Mouse (Mus musculus) cerebellum, adult 11-12 months (tissue): ENCODE measurements around the gene Pidd1.
A peak's percentile ranks its signal among the peaks of the same experiment; 100 is the strongest.

Source experiments
- DNase-seq: peaks from one replicate; pipeline ENCODE4 v3.0.0; 2022

Pidd1 gene

GRCm38 (mm10) chr7:141443828-141444237 is at the start of gene Pidd1:
Gene Pidd1, minus strand, starts transcription at chr7:141444025.
- peak; percentile 42 for DNase-seq

GRCm38 (mm10) chr7:141492738-141493137 is 48.9 kb upstream of the Pidd1 start:
- peak; percentile 82 for DNase-seq

GRCm38 (mm10) chr7:141491151-141491550 is 47.3 kb upstream of the Pidd1 start:
- no peak for DNase-seq

GRCm38 (mm10) chr7:141487141-141487540 is 43.3 kb upstream of the Pidd1 start:
- no peak for DNase-seq

DNA sequence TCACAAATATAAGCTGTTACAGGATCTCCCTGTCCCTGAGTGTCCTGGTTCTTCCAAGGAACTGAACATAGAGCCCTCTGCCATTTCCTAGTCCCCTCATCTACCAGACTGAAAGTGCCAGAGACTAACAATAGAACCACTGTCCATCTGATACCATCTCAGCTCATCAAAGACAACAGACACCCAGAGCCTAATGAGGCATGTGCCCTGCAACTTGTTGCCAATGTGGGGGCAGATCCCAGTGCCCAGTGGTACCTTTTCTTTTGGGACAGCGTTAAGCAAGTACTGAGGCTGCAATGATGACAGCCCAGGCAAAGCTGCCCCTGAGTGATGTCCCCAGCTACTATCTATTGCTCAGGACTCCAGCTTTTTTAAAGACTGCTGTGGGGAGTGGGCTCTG is 42.4 kb upstream of the Pidd1 start:
- DNase-seq: peak; percentile 65

DNA sequence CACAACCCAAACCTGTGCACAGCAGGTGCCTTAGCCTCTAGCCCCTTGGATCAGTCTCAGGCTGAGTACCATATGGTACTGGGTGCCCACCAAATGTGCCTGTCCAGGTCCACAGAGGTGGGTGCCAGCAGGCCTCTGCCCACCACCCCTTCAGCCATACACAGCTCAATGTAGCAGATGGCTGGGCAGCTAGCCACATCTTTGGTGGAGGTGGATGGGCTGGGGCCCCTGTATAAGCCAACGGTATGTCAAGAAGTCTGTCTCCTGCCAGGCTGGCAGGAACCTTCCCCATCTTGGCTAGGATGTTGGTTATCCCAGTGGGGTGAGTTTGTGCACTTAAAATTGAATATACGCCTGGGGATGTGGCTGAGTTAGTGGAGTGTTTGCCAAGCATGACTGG is 41.8 kb upstream of the Pidd1 start:
- peak; percentile 98 for DNase-seq

DNA sequence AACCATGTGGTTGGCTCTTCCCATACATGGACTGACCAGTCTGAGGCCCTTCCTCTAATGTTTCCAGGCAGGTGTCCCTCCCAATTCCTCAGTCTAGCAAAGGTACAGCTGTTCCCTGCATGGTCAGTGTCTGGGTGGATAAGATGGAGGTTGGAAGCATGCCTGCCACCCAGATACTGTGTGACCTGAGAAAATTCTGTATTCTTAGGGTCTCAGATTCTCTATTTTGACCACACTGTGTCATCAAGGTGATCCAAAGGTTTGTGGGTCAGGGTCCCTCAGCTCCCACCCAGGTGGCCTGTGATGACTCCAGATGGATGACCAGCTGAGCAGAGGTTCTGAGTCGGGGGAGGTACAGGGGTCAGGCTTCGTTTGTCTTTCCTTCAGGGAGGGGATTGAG is 41.4 kb upstream of the Pidd1 start:
- DNase-seq: no peak

DNA sequence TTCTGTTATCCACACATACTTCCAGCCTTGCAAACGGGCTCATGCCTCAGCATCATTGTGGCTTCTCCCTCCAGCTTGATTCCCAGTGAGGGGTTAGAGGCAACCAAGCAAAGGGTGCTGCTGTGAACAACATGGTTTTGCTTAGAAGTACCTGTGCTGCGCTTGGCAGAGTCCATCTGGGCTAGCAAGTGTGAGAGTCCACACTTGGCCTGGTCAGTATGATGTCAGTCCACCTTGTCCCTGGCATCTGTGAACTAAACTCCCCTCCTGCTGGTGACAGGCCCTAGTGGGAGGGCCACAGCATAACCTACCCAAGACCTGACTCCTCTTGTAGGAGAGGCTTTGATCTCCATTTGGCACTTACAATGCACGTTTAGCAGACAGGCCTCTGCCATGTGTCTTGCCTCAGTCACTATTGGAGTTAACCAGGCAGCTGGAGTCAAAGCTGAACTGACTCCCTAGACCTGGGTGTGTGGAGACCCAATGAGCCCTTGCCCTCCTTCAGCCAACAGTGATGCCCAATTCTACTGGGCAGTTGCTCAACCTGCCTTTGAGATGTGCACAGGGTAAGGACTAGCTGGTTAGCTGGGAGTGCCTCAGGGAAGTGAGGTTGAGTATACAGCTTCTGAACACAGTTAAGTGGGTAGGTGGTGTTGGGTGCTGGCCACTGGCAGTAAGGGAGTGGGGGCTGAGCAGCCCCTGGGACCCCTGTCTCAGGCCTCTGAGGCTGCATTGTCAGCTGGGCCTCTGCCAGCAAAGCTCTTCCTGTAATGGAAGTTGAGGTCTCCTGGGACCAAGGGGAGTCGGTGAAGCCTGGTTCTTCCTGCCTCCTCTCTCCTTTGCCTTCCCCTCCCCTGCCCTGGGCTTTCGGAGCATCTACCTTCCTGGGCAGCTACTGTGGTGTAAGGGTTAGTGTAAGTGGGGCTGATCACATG is 40.6 kb upstream of the Pidd1 start:
- peak; percentile 76 for DNase-seq

DNA sequence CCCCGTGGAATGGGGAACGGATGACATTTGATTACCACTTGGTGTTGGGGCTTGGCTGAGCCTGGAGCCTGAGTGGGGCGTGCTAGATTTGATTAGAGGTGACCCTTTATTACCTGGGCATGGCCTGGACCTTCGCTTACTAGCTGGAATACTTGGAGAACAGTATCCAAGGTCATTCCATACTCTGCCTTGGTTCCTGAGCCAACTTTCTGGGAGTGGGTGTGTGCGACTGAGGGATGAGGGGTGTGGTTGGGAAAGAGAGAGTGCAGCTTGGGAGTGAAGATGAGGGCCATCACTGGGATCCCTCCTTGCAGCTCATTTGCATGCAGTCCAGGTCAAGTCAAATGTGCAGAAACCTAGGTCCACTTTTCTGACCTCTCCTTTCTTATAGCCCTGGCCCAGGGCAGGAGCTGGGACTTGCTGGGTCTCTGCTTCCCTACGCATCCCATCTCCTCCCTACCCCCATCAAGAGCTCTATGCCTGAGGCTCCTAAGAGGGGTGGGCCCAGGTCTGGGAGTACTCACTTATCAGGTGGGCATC is 39.4 kb upstream of the Pidd1 start:
- DNase-seq: peak; percentile 67

GRCm38 (mm10) chr7:141482531-141483024 is 38.8 kb upstream of the Pidd1 start:
- DNase-seq: peak; percentile 74

- DNase-seq: peak; percentile 82
Measured at GRCm38 (mm10) chr7:141481498-141482401, 37.9 kb upstream of the Pidd1 start.

GRCm38 (mm10) chr7:141480842-141481497 is 37.1 kb upstream of the Pidd1 start:
- peak; percentile 88 for DNase-seq

DNA sequence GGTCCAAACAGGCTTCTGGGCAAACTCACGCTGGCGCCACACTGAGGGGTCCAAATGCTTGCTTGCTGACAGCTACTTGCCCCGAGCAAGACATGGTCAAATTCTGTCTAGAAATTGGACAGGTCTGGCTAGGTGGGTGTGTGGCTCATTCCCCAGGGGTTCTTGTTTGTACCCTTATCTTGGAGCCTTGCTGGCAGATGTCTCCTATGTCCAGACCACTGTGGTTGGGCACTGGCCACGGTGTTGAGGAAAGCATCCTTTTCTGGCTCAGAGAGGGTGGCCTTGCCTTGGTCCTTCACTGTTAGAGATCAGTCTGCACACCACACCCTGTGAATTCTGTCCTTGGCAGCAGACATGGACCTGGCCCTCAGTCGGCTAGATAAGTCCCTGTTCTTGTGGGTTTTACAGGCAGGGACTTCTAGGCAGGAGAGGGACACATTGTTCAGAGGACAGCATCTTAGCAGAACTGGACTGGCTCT is 34.5 kb upstream of the Pidd1 start:
- no peak for DNase-seq

GRCm38 (mm10) chr7:141477578-141478269 is 33.9 kb upstream of the Pidd1 start:
- no peak for DNase-seq

- no peak for DNase-seq
Measured at GRCm38 (mm10) chr7:141476981-141477370, 33.2 kb upstream of the Pidd1 start.

- peak; percentile 78 for DNase-seq
Measured at GRCm38 (mm10) chr7:141476226-141476980, 32.6 kb upstream of the Pidd1 start.

DNA sequence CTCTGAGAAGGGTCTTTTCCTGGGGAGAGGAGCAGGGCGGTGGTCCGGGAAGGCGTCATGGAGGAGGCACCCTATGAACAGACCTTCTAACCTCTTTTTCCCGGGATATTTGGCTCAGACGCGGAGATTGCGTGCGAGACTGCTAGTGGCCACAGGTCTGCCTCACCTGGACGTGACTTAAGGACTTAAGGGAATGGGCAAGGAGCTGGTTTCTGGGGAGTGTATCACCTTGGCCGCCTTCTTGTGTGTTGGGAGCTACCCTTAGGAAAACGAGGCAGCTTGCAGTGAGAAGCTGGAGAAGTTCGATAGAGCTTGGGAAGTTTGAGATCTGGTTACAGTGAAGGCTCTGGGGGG is 32.0 kb upstream of the Pidd1 start:
- peak; percentile 57 for DNase-seq

DNA sequence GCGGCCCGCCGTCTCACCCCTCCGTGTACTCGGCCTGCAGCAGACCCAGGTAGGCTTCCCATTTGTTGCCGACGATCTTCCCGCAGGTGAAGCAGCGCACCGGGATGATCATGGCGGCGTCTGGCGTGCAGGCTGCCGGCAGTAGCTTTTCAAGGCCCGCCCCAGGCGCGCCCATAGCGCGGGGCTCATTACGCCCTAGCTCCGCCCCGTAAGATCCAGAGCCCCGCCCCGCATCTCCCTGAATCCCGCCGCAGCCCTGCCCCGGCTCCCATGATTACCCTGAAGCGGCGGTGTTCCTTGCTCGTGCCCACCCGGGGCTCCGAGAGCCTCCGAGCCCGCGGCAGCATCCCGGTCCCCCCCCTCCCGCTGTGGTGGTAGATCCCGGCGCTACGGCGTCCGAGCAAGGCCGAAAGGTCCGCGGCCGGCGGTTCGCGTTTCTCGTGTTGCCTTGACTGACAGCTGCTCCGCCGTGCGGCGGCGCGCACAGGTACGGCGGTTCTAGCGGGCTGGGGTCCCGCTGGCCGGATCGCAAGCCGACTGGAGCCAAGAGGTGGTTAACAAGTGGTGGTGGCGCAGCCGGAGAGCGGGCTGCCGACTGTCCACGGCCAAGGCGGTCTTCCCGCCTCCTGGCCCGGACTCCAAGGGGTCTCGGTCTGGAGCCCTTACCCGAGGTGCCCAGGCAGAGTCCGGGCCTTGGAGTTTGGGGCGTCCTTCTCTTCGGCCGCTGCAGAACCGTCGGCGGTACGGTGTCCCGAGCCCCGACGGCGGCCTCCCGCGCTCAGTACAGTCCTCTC is 31.4 kb upstream of the Pidd1 start, which contains the start of the genes Polr2l and Tspan4:
Polr2l (minus strand) TSS at position 122 of the 794 bp plus-strand sequence.
Tspan4 (plus strand) TSS at position 230 of the 794 bp plus-strand sequence.
- peak; percentile 84 for DNase-seq

DNA sequence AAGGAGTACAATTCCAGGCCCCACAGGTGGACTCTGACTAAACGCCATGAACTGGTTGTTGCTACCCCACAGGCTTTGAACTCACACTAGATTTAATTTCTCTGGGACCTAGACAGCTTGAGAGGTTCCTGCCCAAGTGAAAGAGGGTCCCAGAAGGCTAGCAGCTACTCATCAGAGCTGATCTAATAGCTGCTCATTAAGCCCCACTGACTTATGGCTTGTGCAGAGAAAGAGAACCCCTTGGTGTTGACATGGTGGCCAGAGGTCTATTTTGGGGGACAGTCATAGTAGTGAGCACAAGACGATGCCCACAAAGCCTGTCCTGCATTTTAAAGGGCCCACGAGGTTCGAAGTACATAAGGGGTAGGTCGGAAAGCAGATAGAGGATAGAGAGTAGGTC is 30.3 kb upstream of the Pidd1 start:
- DNase-seq: no peak

- peak; percentile 43 for DNase-seq
Measured at GRCm38 (mm10) chr7:141472763-141473162, 28.9 kb upstream of the Pidd1 start.
